Mouse (Mus musculus) regulatory T cell (primary cell): ENCODE data around the gene Pltp.
"Not testable (repeated sequence)": the region's sequence is repeated elsewhere in the genome, so short reads cannot be mapped to it uniquely, and the experiment has no call there.

Source experiments
- in situ Hi-C: fragments of 300-600 bp; cut with MboI, MseI; formaldehyde crosslinking; loops from one replicate; pipeline ENCODE4 v1.15.1; 2025; ENCODE audit warnings: high pct_unique_total_duplicates

Gene Pltp

GRCm38 (mm10) chr2:164856309-164857100 is 1.0 kb downstream of the Pltp start:
- in situ Hi-C loops: no loop called here

- in situ Hi-C loops: not testable (repeated sequence)
Observed at GRCm38 (mm10) chr2:164855572-164855971, 1.9 kb downstream of the Pltp start.

- in situ Hi-C loops: no loop called here
Observed at GRCm38 (mm10) chr2:164850061-164850460, 7.5 kb downstream of the Pltp start.

- in situ Hi-C loops: no loop called here
Observed at GRCm38 (mm10) chr2:164845782-164846181, 11.7 kb downstream of the Pltp start.

- in situ Hi-C loops: no loop called here
Observed at GRCm38 (mm10) chr2:164835164-164835563, 22.3 kb downstream of the Pltp start.

GRCm38 (mm10) chr2:164834531-164834930 is 23.0 kb downstream of the Pltp start:
- in situ Hi-C loops: no loop called here

- in situ Hi-C loops: no loop called here
Observed at GRCm38 (mm10) chr2:164833314-164833959, 24.1 kb downstream of the Pltp start, which contains the start of gene Neurl2. TSS of gene Neurl2 (minus strand) at chr2:164833456.

GRCm38 (mm10) chr2:164832748-164833301 is 24.7 kb downstream of the Pltp start, which contains the start of gene Ctsa:
TSS of gene Ctsa (plus strand) at chr2:164832873.
- in situ Hi-C loops: no loop called here

GRCm38 (mm10) chr2:164832032-164832747 is 25.3 kb downstream of the Pltp start:
- in situ Hi-C loops: no loop called here

GRCm38 (mm10) chr2:164831029-164831428 is 26.5 kb downstream of the Pltp start:
- in situ Hi-C loops: no loop called here

- in situ Hi-C loops: no loop called here
Observed at GRCm38 (mm10) chr2:164829090-164829489, 28.4 kb downstream of the Pltp start.

- in situ Hi-C loops: no loop called here
Observed at GRCm38 (mm10) chr2:164828437-164828836, 29.1 kb downstream of the Pltp start, which contains the start of gene Spata25. TSS of gene Spata25 (minus strand) at chr2:164828537.

- in situ Hi-C loops: no loop called here
Observed at GRCm38 (mm10) chr2:164827146-164827850, 30.2 kb downstream of the Pltp start.

- in situ Hi-C loops: no loop called here
Observed at GRCm38 (mm10) chr2:164825521-164825920, 32.0 kb downstream of the Pltp start.

- in situ Hi-C loops: no loop called here
Observed at GRCm38 (mm10) chr2:164823969-164824368, 33.5 kb downstream of the Pltp start.

GRCm38 (mm10) chr2:164823181-164823585 is 34.3 kb downstream of the Pltp start:
- in situ Hi-C loops: no loop called here

- in situ Hi-C loops: no loop called here
Observed at GRCm38 (mm10) chr2:164822636-164823165, 34.8 kb downstream of the Pltp start, which contains the start of gene Zswim1. TSS of gene Zswim1 (plus strand) at chr2:164822686.

- in situ Hi-C loops: no loop called here
Observed at GRCm38 (mm10) chr2:164821060-164821459, 36.5 kb downstream of the Pltp start.

GRCm38 (mm10) chr2:164817703-164818102 is 39.8 kb downstream of the Pltp start:
- in situ Hi-C loops: no loop called here

GRCm38 (mm10) chr2:164817206-164817605 is 40.3 kb downstream of the Pltp start:
- in situ Hi-C loops: no loop called here

GRCm38 (mm10) chr2:164815821-164816220 is 41.7 kb downstream of the Pltp start:
- in situ Hi-C loops: no loop called here
